Mouse (Mus musculus): ENCODE results near the gene Pappa2. TPM values are rescaled to one million over a fixed set of nuclear protein-coding genes. Genes with fewer than 3 reads are reported as not detected.

The Pappa2 gene
- polyA plus RNA-seq, 1 experiment from 2014 or later, result 1.2 TPM

DNA sequence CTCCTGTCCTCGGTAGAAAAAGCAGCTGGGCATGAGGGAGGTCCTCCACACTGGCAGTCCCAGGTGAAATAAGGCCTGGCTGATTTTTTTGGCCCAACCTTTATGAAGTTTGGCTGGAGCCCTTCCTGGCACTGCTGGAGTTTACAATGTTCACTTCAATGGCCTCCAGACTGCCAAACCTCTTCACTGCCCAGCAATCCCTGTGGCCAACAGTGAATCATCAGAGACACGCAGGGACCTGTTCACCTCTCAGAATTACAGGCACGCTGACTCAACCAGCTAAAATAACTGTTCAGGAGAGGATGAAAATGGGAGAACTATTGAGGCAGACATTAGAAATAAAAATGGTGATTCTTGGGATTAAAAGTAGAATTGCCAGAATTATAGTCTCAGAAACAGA, 63.2 kb downstream of the Pappa2 start:
- Histone ChIP-seq H3K27me3 (ENCODE audit: insufficient read depth, low read length) (no peaks in the 10 kb centered on the region), H3K27ac (ENCODE audit: low read length) (no peak overlapping the region), H3K36me3 (ENCODE audit: insufficient read depth, low read length) (no peaks in the 10 kb centered on the region), H3K9ac (replicated peaks; ENCODE audit: low read length) (no peak overlapping the region), H3K4me3 (ENCODE audit: low read length) (no peak overlapping the region), H3K4me1 (ENCODE audit: insufficient read depth, low read length) (no peaks in the 10 kb centered on the region), H3K9me3 (ENCODE audit: low read length) (no peaks in the 10 kb centered on the region), H3K4me2 (replicated peaks; ENCODE audit: low read depth, low read length) (no peak overlapping the region)
- 61% methylated on average over 3 of the region's 3 CpGs for WGBS
- ATAC-seq (ENCODE audit: low FRiP score, low TSS enrichment), result no peak

- H3K4me3 ChIP-seq (ENCODE audit: low read length), result no peak overlapping the region
- no peak overlapping the region for H3K27ac ChIP-seq (ENCODE audit: low read length)
- no peaks in the 10 kb centered on the region for H3K9me3 ChIP-seq (ENCODE audit: low read length)
- H3K4me1 ChIP-seq (ENCODE audit: insufficient read depth, low read length), result no peaks in the 10 kb centered on the region
- ATAC-seq (ENCODE audit: low FRiP score, low TSS enrichment), result no peak
- no peak overlapping the region for H3K9ac ChIP-seq (replicated peaks; ENCODE audit: low read length)
- 92% methylated on average over 5 of the region's 5 CpGs for WGBS
- no peaks in the 10 kb centered on the region for H3K36me3 ChIP-seq (ENCODE audit: insufficient read depth, low read length)
- no peak overlapping the region for H3K4me2 ChIP-seq (replicated peaks; ENCODE audit: low read depth, low read length)
- no peaks in the 10 kb centered on the region for H3K27me3 ChIP-seq (ENCODE audit: insufficient read depth, low read length)
These were observed 64.7 kb downstream of the Pappa2 start for GRCm38 (mm10) chr1:158915592-158915991.

GRCm38 (mm10) chr1:158910661-158911060, 69.6 kb downstream of the Pappa2 start:
- Histone ChIP-seq H3K9me3 (ENCODE audit: low read length) (no peaks in the 10 kb centered on the region), H3K27me3 (ENCODE audit: insufficient read depth, low read length) (no peaks in the 10 kb centered on the region), H3K4me3 (ENCODE audit: low read length) (no peak overlapping the region), H3K4me1 (ENCODE audit: insufficient read depth, low read length) (no peaks in the 10 kb centered on the region), H3K4me2 (replicated peaks; ENCODE audit: low read depth, low read length) (no peak overlapping the region), H3K27ac (ENCODE audit: low read length) (no peak overlapping the region), H3K9ac (replicated peaks; ENCODE audit: low read length) (no peak overlapping the region), H3K36me3 (ENCODE audit: insufficient read depth, low read length) (no peaks in the 10 kb centered on the region)
- 75% methylated on average over 2 of the region's 2 CpGs for WGBS
- ATAC-seq (ENCODE audit: low FRiP score, low TSS enrichment), result no peak

DNA sequence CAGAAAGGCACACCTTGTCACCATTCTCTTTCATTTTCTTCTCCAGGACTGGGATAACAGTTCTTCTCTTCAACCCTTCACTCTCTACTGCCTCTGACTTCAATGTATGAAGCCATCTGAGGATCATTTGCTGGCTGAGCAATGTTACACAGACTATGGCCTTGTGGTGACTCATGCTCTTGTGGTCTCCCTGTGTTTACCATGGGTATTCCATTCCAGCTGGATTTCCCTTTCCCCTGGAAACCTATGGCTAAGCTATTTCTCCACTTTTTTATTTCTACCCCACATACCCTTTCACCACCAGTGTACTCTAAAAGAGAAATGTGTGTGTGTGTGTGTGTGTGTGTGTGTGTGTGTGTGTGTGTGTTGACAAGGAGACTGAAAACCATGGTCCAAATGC, 83.0 kb downstream of the Pappa2 start:
- Histone ChIP-seq H3K9ac (replicated peaks; ENCODE audit: low read length) (no peak overlapping the region), H3K36me3 (ENCODE audit: insufficient read depth, low read length) (no peaks in the 10 kb centered on the region), H3K4me3 (ENCODE audit: low read length) (no peak overlapping the region), H3K4me2 (replicated peaks; ENCODE audit: low read depth, low read length) (no peak overlapping the region), H3K27me3 (ENCODE audit: insufficient read depth, low read length) (no peaks in the 10 kb centered on the region), H3K9me3 (ENCODE audit: low read length) (no peaks in the 10 kb centered on the region), H3K4me1 (ENCODE audit: insufficient read depth, low read length) (no peaks in the 10 kb centered on the region), H3K27ac (ENCODE audit: low read length) (no peak overlapping the region)
- no peak for ATAC-seq (ENCODE audit: low FRiP score, low TSS enrichment)

DNA sequence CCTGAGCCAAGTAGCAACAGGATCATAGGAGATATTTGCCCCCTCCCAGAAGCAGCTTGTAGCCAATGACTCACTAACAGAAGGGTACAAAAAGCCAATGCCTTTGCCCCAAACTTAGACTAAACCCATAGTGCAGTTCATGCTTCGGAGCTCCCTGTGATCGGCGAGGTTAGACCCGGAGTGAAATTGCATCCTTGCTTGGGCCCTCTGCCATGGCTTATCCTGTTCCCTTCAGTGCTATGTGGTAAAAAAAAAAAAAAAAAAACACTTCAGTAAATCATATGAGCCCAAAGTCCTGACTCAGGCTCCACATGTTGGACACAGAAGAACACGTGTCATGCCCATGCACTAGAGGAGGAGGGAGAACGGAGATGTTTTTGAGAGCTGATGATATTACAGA, 85.8 kb downstream of the Pappa2 start:
- Histone ChIP-seq H3K4me2 (replicated peaks; ENCODE audit: low read depth, low read length) (no peak overlapping the region), H3K9me3 (ENCODE audit: low read length) (no peaks in the 10 kb centered on the region), H3K4me3 (ENCODE audit: low read length) (no peak overlapping the region), H3K27ac (ENCODE audit: low read length) (no peak overlapping the region), H3K36me3 (ENCODE audit: insufficient read depth, low read length) (no peaks in the 10 kb centered on the region), H3K9ac (replicated peaks; ENCODE audit: low read length) (no peak overlapping the region), H3K27me3 (ENCODE audit: insufficient read depth, low read length) (no peaks in the 10 kb centered on the region), H3K4me1 (ENCODE audit: insufficient read depth, low read length) (no peaks in the 10 kb centered on the region)
- 67% methylated on average over 6 of the region's 6 CpGs for WGBS
- ATAC-seq (ENCODE audit: low FRiP score, low TSS enrichment), result no peak

DNA sequence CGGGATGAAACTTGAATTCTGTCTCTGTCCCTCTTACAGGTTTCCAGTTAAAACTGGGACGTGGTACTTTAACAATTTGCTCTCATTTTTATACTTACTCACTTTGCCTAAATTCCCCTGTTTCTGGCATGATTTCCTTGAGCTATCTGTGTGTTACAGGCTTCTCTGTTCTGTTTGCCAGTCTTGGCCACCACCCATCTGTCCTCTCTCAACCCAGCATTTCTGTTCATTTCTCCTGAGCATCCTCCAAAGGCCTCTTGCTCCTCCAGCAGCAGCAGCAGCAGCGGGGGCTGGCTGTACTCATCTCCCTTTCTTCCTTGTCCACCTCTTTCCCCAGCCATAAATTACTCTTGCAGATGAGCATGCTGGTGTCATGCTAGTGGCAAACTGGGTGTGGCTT, 104.8 kb downstream of the Pappa2 start:
- Histone ChIP-seq H3K36me3 (ENCODE audit: insufficient read depth, low read length) (no peaks in the 10 kb centered on the region), H3K9me3 (ENCODE audit: low read length) (no peaks in the 10 kb centered on the region), H3K9ac (replicated peaks; ENCODE audit: low read length) (no peak overlapping the region), H3K4me3 (ENCODE audit: low read length) (no peak overlapping the region), H3K27ac (ENCODE audit: low read length) (no peak overlapping the region), H3K4me2 (replicated peaks; ENCODE audit: low read depth, low read length) (no peak overlapping the region), H3K4me1 (ENCODE audit: insufficient read depth, low read length) (no peaks in the 10 kb centered on the region), H3K27me3 (ENCODE audit: insufficient read depth, low read length) (no peaks in the 10 kb centered on the region)
- WGBS, result 73% methylated on average over 3 of the region's 3 CpGs
- no peak for ATAC-seq (ENCODE audit: low FRiP score, low TSS enrichment)

- Histone ChIP-seq H3K4me2 (replicated peaks; ENCODE audit: low read depth, low read length) (no peak overlapping the region), H3K4me3 (ENCODE audit: low read length) (no peak overlapping the region), H3K27me3 (ENCODE audit: insufficient read depth, low read length) (no peaks in the 10 kb centered on the region), H3K9ac (replicated peaks; ENCODE audit: low read length) (no peak overlapping the region), H3K4me1 (ENCODE audit: insufficient read depth, low read length) (no peaks in the 10 kb centered on the region), H3K27ac (ENCODE audit: low read length) (no peak overlapping the region), H3K36me3 (ENCODE audit: insufficient read depth, low read length) (no peaks in the 10 kb centered on the region), H3K9me3 (ENCODE audit: low read length) (no peaks in the 10 kb centered on the region)
- no peak for ATAC-seq (ENCODE audit: low FRiP score, low TSS enrichment)
- WGBS, result 95% methylated on average over 2 of the region's 2 CpGs
These were observed 105.7 kb downstream of the Pappa2 start for GRCm38 (mm10) chr1:158874552-158875077.

DNA sequence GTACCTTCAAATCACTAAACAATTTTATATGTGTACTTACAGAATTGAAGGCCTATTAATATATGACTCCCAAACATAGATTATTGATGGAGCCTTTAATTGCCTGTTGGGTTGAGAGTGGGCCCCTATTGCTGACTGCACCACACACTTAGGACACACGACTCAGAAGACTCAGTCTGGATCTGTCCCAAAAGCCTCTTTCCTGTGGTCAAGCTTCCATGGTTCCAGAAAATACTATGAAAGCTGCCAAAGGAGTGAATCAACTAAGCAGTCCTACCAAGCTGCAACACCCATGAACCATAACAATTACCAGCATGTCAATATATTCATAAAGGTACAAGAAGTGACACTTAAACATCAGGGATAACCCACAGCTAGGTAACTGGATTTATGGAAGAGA, 106.7 kb downstream of the Pappa2 start:
- no peaks in the 10 kb centered on the region for H3K27me3 ChIP-seq (ENCODE audit: insufficient read depth, low read length)
- WGBS, result 86% methylated on average over 1 of the region's 1 CpGs

DNA sequence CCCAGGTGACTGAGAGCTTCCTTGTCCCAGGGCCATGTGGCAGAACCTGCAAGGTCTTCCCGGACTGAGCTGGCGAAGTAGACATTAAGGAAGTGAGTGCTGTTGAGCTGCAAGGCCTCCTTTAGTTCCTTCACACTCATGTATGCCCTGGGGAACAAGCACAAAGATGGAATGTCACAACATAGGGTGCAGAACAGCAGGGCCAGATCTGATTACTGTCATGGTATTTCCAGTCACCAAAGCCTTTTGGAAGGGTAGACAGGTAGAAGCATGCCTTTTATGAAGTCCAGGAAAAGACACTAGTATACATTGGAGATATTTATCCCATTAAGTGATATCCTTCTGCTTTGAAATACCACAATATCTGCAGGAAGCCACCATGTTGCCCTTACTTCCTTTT, 108.9 kb downstream of the Pappa2 start:
- Histone ChIP-seq H3K27me3 (ENCODE audit: insufficient read depth, low read length) (no peaks in the 10 kb centered on the region), H3K9ac (replicated peaks; ENCODE audit: low read length) (no peak overlapping the region), H3K27ac (ENCODE audit: low read length) (no peak overlapping the region), H3K4me2 (replicated peaks; ENCODE audit: low read depth, low read length) (no peak overlapping the region), H3K9me3 (ENCODE audit: low read length) (no peaks in the 10 kb centered on the region), H3K4me1 (ENCODE audit: insufficient read depth, low read length) (no peaks in the 10 kb centered on the region), H3K36me3 (ENCODE audit: insufficient read depth, low read length) (no peaks in the 10 kb centered on the region), H3K4me3 (ENCODE audit: low read length) (no peak overlapping the region)
- 84% methylated on average over 2 of the region's 2 CpGs for WGBS
- ATAC-seq (ENCODE audit: low FRiP score, low TSS enrichment), result no peak

More for the DNA sequence above, 106.7 kb downstream of the Pappa2 start:
- Histone ChIP-seq H3K4me2 (replicated peaks; ENCODE audit: low read depth, low read length) (no peak overlapping the region), H3K27ac (ENCODE audit: low read length) (no peak overlapping the region), H3K9ac (replicated peaks; ENCODE audit: low read length) (no peak overlapping the region), H3K9me3 (ENCODE audit: low read length) (no peaks in the 10 kb centered on the region), H3K4me3 (ENCODE audit: low read length) (no peak overlapping the region), H3K4me1 (ENCODE audit: insufficient read depth, low read length) (no peaks in the 10 kb centered on the region), H3K36me3 (ENCODE audit: insufficient read depth, low read length) (no peaks in the 10 kb centered on the region)
- no peak for ATAC-seq (ENCODE audit: low FRiP score, low TSS enrichment)

GRCm38 (mm10) chr1:158860190-158860589, 120.1 kb downstream of the Pappa2 start:
- ATAC-seq (ENCODE audit: low FRiP score, low TSS enrichment), result no peak
- H3K36me3 ChIP-seq (ENCODE audit: insufficient read depth, low read length), result no peaks in the 10 kb centered on the region
- H3K4me2 ChIP-seq (replicated peaks; ENCODE audit: low read depth, low read length), result no peak overlapping the region
- H3K9ac ChIP-seq (replicated peaks; ENCODE audit: low read length), result no peak overlapping the region
- H3K27ac ChIP-seq (ENCODE audit: low read length), result no peak overlapping the region
- H3K9me3 ChIP-seq (ENCODE audit: low read length), result no peaks in the 10 kb centered on the region
- no peaks in the 10 kb centered on the region for H3K4me1 ChIP-seq (ENCODE audit: insufficient read depth, low read length)
- 86% methylated on average over 5 of the region's 5 CpGs for WGBS
- no peak overlapping the region for H3K4me3 ChIP-seq (ENCODE audit: low read length)
- H3K27me3 ChIP-seq (ENCODE audit: insufficient read depth, low read length), result no peaks in the 10 kb centered on the region
